In the genomic region with DNA sequence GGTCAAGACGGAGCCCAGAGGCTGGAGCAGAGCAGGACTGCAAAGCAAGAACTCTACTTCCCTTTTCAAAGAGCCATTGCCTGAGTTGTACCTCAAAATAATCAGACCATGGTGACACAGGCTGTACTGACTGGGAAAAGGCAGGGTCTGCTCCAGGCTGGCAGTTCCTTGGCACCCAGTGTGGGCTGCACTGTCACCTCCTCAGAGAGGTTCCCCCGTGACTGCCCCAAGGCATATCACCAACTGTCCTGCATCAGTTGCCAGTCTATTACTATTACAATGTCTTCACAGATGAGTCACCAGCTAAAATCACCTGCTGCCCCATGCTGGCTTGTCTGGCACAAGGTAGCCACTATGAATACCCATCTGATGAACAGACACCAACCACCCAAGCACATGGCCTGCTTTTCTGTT, we compare ENCODE assay signal across 14 mouse cellular contexts.
DNase-seq lines count a peak whose midpoint lies in the region; ATAC-seq and TF ChIP-seq lines count a peak whose summit lies in the region.
"Had no signal": no experiment of that assay in that cellular context is flagged by ENCODE, and none has a peak within 500 bp of the region (broad histone marks: within the 10 kb centered on the region; RNA-seq: fewer than 3 reads in every experiment).

No protein-coding gene starts in this region.

- H3K4me2 ChIP-seq in lung, embryonic 14.5 days, result no peak overlapping the region
- H3K4me2 ChIP-seq in intestine, embryonic 15.5 days (replicated peaks), result no peak overlapping the region

- no peak overlapping the region for H3K4me3 ChIP-seq in lung, embryonic 14.5 days (ENCODE audit: low read depth, low read length)
- H3K4me3 ChIP-seq in macrophage (ENCODE audit: inconsistent target), result no peak overlapping the region
- no peak overlapping the region for H3K4me3 ChIP-seq in intestine, embryonic 15.5 days (replicated peaks)
- H3K4me3 ChIP-seq: erythroblast, embryonic 14.5 days; liver, embryonic 12.5 days had no signal

- no peak overlapping the region for H3K9ac ChIP-seq in lung, embryonic 14.5 days
- no peak overlapping the region for H3K9ac ChIP-seq in intestine, embryonic 15.5 days
- H3K9ac ChIP-seq: liver, embryonic 12.5 days had no signal

- no peaks in the 10 kb centered on the region for H3K36me3 ChIP-seq in lung, embryonic 14.5 days (ENCODE audit: insufficient read depth)
- no peaks in the 10 kb centered on the region for H3K36me3 ChIP-seq in macrophage (ENCODE audit: inconsistent target)
- H3K36me3 ChIP-seq in intestine, embryonic 15.5 days, result no peaks in the 10 kb centered on the region
- H3K36me3 ChIP-seq: liver, embryonic 12.5 days had no signal

- peak; percentile 26 for DNase-seq in adrenal gland, adult 2 months
- no peak for DNase-seq in adrenal gland, postnatal 14 days
- DNase-seq in lung, embryonic 14.5 days, result no peak
- no peak for DNase-seq in lung, postnatal 36 days
- peak; percentile 65 to 80 for DNase-seq in cerebellum, adult 18-20 months
- DNase-seq in layer of hippocampus, postnatal 25 days (ENCODE audit: extremely low spot score in 1 of 2, low spot score in 1 of 2), result no peak
- DNase-seq: gastrocnemius, postnatal 14 days; kidney, postnatal 14 days; right cerebral cortex, postnatal 14 days; thymus, adult 2 months had no signal

- H3K79me2 ChIP-seq in macrophage (ENCODE audit: inconsistent target), result no peaks in the 10 kb centered on the region

- H3K9me3 ChIP-seq in lung, embryonic 14.5 days (ENCODE audit: low read depth, low read length), result no peaks in the 10 kb centered on the region
- no peaks in the 10 kb centered on the region for H3K9me3 ChIP-seq in intestine, embryonic 15.5 days
- H3K9me3 ChIP-seq: liver, embryonic 12.5 days had no signal

- H3K4me1 ChIP-seq in lung, embryonic 14.5 days (ENCODE audit: insufficient read depth), result peaks cover 15% of the 10 kb centered on the region
- H3K4me1 ChIP-seq in intestine, embryonic 15.5 days (replicated peaks), result 0 out of 2 replicates have a peak, but pooled peaks cover 4% of the 10 kb centered on the region

- no peak for TF ChIP-seq CTCF in lung, embryonic 14.5 days (IDR thresholded peaks at IDR 0.05; ENCODE audit: low read depth)

- no peak for ATAC-seq in lung, embryonic 14.5 days (ENCODE audit: insufficient read depth)
- no peak for ATAC-seq in intestine, embryonic 15.5 days
- ATAC-seq: liver, embryonic 12.5 days had no signal

- peak overlapping the region; percentile 5; the same call in 1 of the 2 replicates for H3K27ac ChIP-seq in lung, embryonic 14.5 days (ENCODE audit: low read depth)
- H3K27ac ChIP-seq in macrophage, result peak overlapping the region; percentile 60
- H3K27ac ChIP-seq in intestine, embryonic 15.5 days, result no peak overlapping the region
- H3K27ac ChIP-seq: liver, embryonic 12.5 days had no signal

- H3K27me3 ChIP-seq in lung, embryonic 14.5 days (ENCODE audit: insufficient read depth, low read length), result no peaks in the 10 kb centered on the region
- H3K27me3 ChIP-seq in intestine, embryonic 15.5 days (replicated peaks), result peaks cover 3% of the 10 kb centered on the region; the same call in 1 of the 2 replicates

- WGBS in lung, embryonic 14.5 days, result 54% methylated on average over 2 of the region's 2 CpGs
- WGBS in macrophage (ENCODE audit: missing documents), result 0% methylated on average over 2 of the region's 2 CpGs
- 74% methylated on average over 2 of the region's 2 CpGs for WGBS in intestine, embryonic 15.5 days

Comparison
In these comparisons a context has a peak if more than half of its experiments do, and no peak if none do; other contexts are left out.
1. DNase-seq: peak in adrenal gland, adult 2 months (single experiment) and cerebellum, adult 18-20 months (2 of 2); none in adrenal gland, postnatal 14 days (single experiment), lung, embryonic 14.5 days (single experiment), lung, postnatal 36 days (single experiment) and layer of hippocampus, postnatal 25 days (0 of 2).